Mouse (Mus musculus): ENCODE data around the gene Syn2. TPM values are rescaled to one million over a fixed set of nuclear protein-coding genes. Genes with fewer than 3 reads are reported as not detected.

The Syn2 gene
- polyA plus RNA-seq, 1 experiment from 2014 or later: 0.61 TPM

DNA sequence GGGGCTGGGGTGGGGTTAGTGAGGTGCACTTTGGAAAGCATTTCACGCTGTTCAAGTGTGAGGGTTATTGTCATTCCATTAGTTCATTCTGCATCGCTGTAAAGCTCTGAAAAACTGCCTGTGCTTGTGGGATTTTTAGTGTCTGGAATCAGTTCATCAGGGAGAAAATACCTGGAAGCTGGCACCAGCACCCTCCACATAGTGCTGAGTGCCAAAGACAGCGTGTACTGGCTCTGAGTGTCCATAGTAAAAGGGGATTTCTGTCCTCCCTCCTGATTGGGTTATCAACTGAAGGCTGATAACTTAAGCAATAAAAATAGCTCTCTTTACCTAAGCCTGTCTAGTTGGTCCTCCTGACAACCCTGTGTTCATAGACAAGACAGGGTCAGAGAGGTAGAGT, 125.8 kb downstream of the Syn2 start:
- H3K27ac ChIP-seq: no peak overlapping the region

DNA sequence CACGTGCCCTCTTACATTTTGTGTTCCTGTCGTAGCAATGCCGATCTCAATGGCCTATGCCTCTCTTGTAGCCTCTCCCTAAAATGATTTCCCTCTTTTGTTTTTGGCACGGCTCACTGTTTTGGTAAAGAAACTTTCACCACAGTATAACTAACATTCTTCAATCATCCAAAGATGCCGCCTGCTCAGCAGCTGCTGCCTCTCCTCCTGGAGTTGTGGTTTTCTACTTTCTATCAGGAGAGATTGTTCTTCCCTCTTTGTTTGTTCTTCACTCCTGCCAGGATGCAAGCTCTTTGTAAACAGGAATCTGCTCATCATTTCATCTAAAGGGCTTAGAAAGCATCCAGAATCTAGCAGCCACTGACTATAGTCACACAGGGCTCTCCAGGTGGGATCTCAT, 132.1 kb downstream of the Syn2 start:
- H3K4me2 ChIP-seq: no peak overlapping the region
- no peak overlapping the region for H3K4me3 ChIP-seq
- peaks cover 3% of the 10 kb centered on the region; the same call in 1 of the 2 replicates for H3K4me1 ChIP-seq
- no peak overlapping the region for H3K27ac ChIP-seq
- no peaks in the 10 kb centered on the region for H3K9me3 ChIP-seq
- no peak overlapping the region for H3K9ac ChIP-seq
- no peaks in the 10 kb centered on the region for H3K36me3 ChIP-seq
- ATAC-seq (ENCODE audit: insufficient number of reproducible peaks, low FRiP score, low TSS enrichment, low read depth): no peak
- WGBS: 68% methylated on average over 5 of the region's 5 CpGs
- H3K27me3 ChIP-seq: no peaks in the 10 kb centered on the region

More for the DNA sequence above, 125.8 kb downstream of the Syn2 start:
- 85% methylated on average over 3 of the region's 3 CpGs for WGBS
- Histone ChIP-seq H3K36me3 (no peaks in the 10 kb centered on the region), H3K27me3 (no peaks in the 10 kb centered on the region), H3K4me2 (no peak overlapping the region), H3K4me1 (no peaks in the 10 kb centered on the region), H3K9me3 (no peaks in the 10 kb centered on the region), H3K4me3 (no peak overlapping the region), H3K9ac (no peak overlapping the region)
- no peak for ATAC-seq (ENCODE audit: insufficient number of reproducible peaks, low FRiP score, low TSS enrichment, low read depth)

DNA sequence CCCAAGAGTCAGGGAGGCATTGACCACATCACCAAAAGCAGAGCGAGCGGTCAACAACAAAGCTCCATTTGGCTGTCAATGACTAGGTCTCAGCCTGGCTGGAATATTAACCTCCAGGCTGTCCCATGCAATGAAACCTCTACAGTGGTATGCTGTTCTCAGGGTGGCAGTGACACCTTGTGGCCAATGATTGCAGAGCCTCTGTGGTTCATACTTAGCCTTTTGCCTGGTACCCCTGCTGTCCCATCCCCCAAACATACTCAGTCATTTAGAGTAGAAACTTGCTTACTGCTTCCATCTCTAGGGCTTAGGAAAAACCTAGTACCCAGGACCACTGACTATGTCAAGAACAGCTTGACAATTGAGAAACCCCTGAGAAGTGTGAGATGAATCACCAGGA, 133.2 kb downstream of the Syn2 start:
- no peak overlapping the region for H3K9ac ChIP-seq
- H3K4me1 ChIP-seq: peaks cover 8% of the 10 kb centered on the region
- 43% methylated on average over 2 of the region's 2 CpGs for WGBS
- no peak overlapping the region for H3K4me3 ChIP-seq
- no peak overlapping the region for H3K27ac ChIP-seq
- no peak for ATAC-seq (ENCODE audit: insufficient number of reproducible peaks, low FRiP score, low TSS enrichment, low read depth)
- no peak overlapping the region for H3K4me2 ChIP-seq
- no peaks in the 10 kb centered on the region for H3K9me3 ChIP-seq
- no peaks in the 10 kb centered on the region for H3K36me3 ChIP-seq
- H3K27me3 ChIP-seq: no peaks in the 10 kb centered on the region

- H3K4me1 ChIP-seq: peaks cover 8% of the 10 kb centered on the region
- ATAC-seq (ENCODE audit: insufficient number of reproducible peaks, low FRiP score, low TSS enrichment, low read depth): no peak
Measured at GRCm38 (mm10) chr6:115268551-115269385, 134.1 kb downstream of the Syn2 start.

DNA sequence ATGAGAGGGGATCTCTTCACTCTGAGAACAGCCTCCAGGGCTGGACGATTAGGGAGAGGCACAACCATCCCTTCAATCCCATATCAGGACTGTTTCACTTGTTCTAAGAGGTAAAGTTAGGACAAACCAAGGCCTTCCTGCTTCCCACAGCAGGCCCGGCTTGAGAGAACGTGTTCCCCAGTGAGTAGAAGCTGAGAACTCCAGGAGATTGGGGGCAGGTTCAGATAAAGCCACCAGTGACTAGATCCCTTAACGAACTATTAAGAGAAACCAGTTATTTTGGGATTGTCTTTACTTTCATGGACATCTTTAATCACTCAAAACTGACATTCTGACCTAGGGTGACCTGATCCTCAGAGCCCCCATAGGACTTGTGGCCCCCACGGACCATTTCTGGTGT, 134.9 kb downstream of the Syn2 start:
- no peak for ATAC-seq (ENCODE audit: insufficient number of reproducible peaks, low FRiP score, low TSS enrichment, low read depth)
- no peak overlapping the region for H3K4me2 ChIP-seq
- H3K27me3 ChIP-seq: no peaks in the 10 kb centered on the region
- H3K9me3 ChIP-seq: no peaks in the 10 kb centered on the region
- H3K27ac ChIP-seq: no peak overlapping the region
- H3K4me1 ChIP-seq: peaks cover 8% of the 10 kb centered on the region
- H3K4me3 ChIP-seq: no peak overlapping the region
- H3K36me3 ChIP-seq: no peaks in the 10 kb centered on the region
- WGBS: 69% methylated on average over 5 of the region's 5 CpGs
- no peak overlapping the region for H3K9ac ChIP-seq

More at GRCm38 (mm10) chr6:115268551-115269385, 134.1 kb downstream of the Syn2 start:
- Histone ChIP-seq H3K36me3 (no peaks in the 10 kb centered on the region), H3K27ac (no peak overlapping the region), H3K9me3 (no peaks in the 10 kb centered on the region), H3K4me2 (no peak overlapping the region), H3K27me3 (no peaks in the 10 kb centered on the region), H3K9ac (no peak overlapping the region), H3K4me3 (no peak overlapping the region)
- WGBS: 79% methylated on average over 10 of the region's 10 CpGs

GRCm38 (mm10) chr6:115270085-115270484, 135.4 kb downstream of the Syn2 start:
- H3K9ac ChIP-seq: no peak overlapping the region
- ATAC-seq (ENCODE audit: insufficient number of reproducible peaks, low FRiP score, low TSS enrichment, low read depth): no peak
- H3K9me3 ChIP-seq: no peaks in the 10 kb centered on the region
- H3K27ac ChIP-seq: no peak overlapping the region
- H3K4me2 ChIP-seq: no peak overlapping the region
- H3K4me3 ChIP-seq: no peak overlapping the region
- H3K27me3 ChIP-seq: no peaks in the 10 kb centered on the region
- peaks cover 8% of the 10 kb centered on the region for H3K4me1 ChIP-seq
- H3K36me3 ChIP-seq: no peaks in the 10 kb centered on the region
- 53% methylated on average over 2 of the region's 2 CpGs for WGBS

DNA sequence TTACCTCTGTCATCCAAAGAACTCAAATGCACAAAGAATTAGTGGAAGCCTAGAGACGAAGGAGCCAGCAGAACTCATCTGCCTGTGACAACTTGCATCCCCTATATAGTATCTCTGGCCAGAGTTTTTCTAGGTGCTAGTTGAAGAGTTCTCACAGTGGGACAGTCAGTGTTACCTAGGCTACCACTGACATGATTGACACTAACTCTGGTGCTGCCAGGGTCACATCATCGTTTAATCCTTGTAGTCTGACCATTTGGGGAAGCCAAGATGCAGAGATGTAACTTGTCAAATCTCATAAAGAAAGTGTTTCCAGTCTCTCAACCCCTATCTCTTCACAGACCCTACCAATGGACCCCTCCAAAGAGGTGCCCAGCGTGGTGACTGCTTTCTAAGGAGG, 136.6 kb downstream of the Syn2 start:
- Histone ChIP-seq H3K27me3 (no peaks in the 10 kb centered on the region), H3K27ac (no peak overlapping the region), H3K36me3 (no peaks in the 10 kb centered on the region), H3K4me3 (no peak overlapping the region), H3K9ac (no peak overlapping the region), H3K9me3 (no peaks in the 10 kb centered on the region), H3K4me1 (peaks cover 8% of the 10 kb centered on the region), H3K4me2 (no peak overlapping the region)
- no peak for ATAC-seq (ENCODE audit: insufficient number of reproducible peaks, low FRiP score, low TSS enrichment, low read depth)
- 71% methylated on average over 3 of the region's 3 CpGs for WGBS

DNA sequence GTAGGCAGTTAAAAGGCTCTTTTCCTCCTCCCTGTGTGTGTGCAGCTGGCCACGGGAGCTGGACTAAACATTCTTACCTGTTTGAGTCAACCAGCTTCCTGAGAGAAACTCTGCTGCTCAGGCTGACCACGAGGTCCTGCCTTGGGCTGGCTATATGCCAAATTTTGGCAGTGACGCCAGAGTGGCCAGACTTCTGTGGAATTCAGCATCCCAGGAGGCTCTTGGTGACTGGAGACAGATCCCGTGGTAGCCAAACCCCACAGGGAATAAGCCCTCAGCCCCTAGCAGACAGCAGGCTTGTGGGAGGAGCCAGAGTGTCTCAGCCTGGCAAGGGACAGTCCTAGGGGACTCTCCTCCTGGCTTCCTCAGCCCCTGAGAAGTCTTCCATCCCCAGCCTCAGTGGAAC, 137.2 kb downstream of the Syn2 start:
- Histone ChIP-seq H3K4me2 (no peak overlapping the region), H3K9ac (no peak overlapping the region), H3K27me3 (no peaks in the 10 kb centered on the region), H3K36me3 (no peaks in the 10 kb centered on the region), H3K9me3 (no peaks in the 10 kb centered on the region), H3K4me3 (no peak overlapping the region), H3K27ac (no peak overlapping the region), H3K4me1 (peaks cover 8% of the 10 kb centered on the region)
- ATAC-seq (ENCODE audit: insufficient number of reproducible peaks, low FRiP score, low TSS enrichment, low read depth): no peak
- 16% methylated on average over 4 of the region's 4 CpGs for WGBS

GRCm38 (mm10) chr6:115273346-115273745, 138.6 kb downstream of the Syn2 start:
- no peak for ATAC-seq (ENCODE audit: insufficient number of reproducible peaks, low FRiP score, low TSS enrichment, low read depth)
- Histone ChIP-seq H3K4me3 (no peak overlapping the region), H3K4me1 (peaks cover 8% of the 10 kb centered on the region), H3K27me3 (no peaks in the 10 kb centered on the region), H3K4me2 (no peak overlapping the region), H3K9ac (no peak overlapping the region), H3K36me3 (no peaks in the 10 kb centered on the region), H3K9me3 (no peaks in the 10 kb centered on the region), H3K27ac (no peak overlapping the region)
- WGBS: 68% methylated on average over 10 of the region's 10 CpGs

DNA sequence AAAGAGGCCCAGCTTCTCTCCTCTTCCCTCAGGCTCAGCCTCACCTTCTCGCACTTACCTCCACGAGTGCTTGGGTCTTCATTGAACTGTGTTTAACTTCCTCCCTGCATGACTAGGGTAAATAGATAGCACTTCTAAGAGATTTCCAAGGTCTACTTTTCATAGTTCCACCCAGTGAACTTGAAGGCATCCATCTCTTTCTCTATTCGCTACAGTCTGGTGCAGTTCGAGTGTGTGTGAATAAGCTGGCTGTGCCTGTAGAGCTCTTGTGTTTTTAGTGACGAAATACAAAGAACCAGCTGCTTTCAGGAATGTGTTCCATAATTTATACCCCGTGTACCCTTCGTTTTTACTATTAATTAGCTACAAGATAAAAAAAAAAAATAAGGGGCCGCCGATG, 140.0 kb downstream of the Syn2 start:
- Histone ChIP-seq H3K36me3 (no peaks in the 10 kb centered on the region), H3K27me3 (no peaks in the 10 kb centered on the region), H3K9me3 (no peaks in the 10 kb centered on the region), H3K4me3 (no peak overlapping the region), H3K9ac (no peak overlapping the region), H3K27ac (no peak overlapping the region), H3K4me2 (no peak overlapping the region), H3K4me1 (peaks cover 8% of the 10 kb centered on the region)
- ATAC-seq (ENCODE audit: insufficient number of reproducible peaks, low FRiP score, low TSS enrichment, low read depth): no peak
- WGBS: 63% methylated on average over 9 of the region's 9 CpGs

DNA sequence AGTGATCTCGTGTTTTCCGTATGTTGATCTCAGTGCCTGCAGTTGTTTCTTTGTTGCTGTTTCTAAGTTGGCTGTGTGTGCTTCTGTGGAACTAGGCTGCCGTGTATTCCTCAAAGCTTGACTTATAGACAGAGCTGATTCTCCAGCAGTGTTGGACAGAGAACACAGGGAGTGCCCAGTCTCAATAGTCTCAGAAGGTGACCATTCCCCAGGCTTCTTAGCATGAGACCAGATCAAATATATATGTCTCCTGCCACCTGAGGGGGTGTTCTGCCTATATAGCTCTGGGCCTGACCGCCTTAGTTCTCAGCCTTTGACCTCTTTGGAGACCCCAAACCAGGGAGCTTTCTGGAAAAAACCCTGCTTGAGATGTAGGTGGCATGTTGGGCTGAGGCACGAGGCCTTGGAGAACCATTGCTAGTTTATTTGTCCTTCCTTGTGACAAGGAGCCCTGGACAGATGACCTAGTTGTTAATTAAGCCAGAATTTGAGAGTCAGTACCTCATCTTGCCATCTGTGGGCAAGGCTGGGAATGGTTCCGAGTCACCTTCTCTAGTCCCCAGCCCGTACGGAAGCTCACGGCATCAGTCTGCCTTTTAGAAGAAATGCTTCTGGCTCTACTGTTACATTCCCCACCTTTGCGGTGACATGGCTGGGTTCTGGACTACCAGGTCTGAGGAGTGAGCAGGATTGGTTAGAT, 140.6 kb downstream of the Syn2 start:
- H3K4me3 ChIP-seq: no peak overlapping the region
- H3K36me3 ChIP-seq: no peaks in the 10 kb centered on the region
- H3K4me1 ChIP-seq: peaks cover 8% of the 10 kb centered on the region
- no peak overlapping the region for H3K9ac ChIP-seq
- WGBS: 86% methylated on average over 10 of the region's 10 CpGs
- no peaks in the 10 kb centered on the region for H3K9me3 ChIP-seq
- H3K4me2 ChIP-seq: no peak overlapping the region
- H3K27ac ChIP-seq: no peak overlapping the region
- no peaks in the 10 kb centered on the region for H3K27me3 ChIP-seq
- ATAC-seq (ENCODE audit: insufficient number of reproducible peaks, low FRiP score, low TSS enrichment, low read depth): no peak

- no peak overlapping the region for H3K27ac ChIP-seq
- no peaks in the 10 kb centered on the region for H3K9me3 ChIP-seq
- no peak overlapping the region for H3K4me2 ChIP-seq
- H3K4me1 ChIP-seq: no peaks in the 10 kb centered on the region
- H3K27me3 ChIP-seq: no peaks in the 10 kb centered on the region
- WGBS: 78% methylated on average over 8 of the region's 8 CpGs
- H3K4me3 ChIP-seq: no peak overlapping the region
- no peak overlapping the region for H3K9ac ChIP-seq
- no peak for ATAC-seq (ENCODE audit: insufficient number of reproducible peaks, low FRiP score, low TSS enrichment, low read depth)
- no peaks in the 10 kb centered on the region for H3K36me3 ChIP-seq
Measured at GRCm38 (mm10) chr6:115278086-115278485, 143.4 kb downstream of the Syn2 start.

Measured in limb, embryonic 15.5 days (tissue).